Mouse (Mus musculus) WW6 (cell line): Measurements from ENCODE around the gene Sec31a.

Experiments
- DNase-seq: peaks from one replicate; pipeline ENCODE4 v3.0.0-alpha.2; 2013; ENCODE audit warnings: low read depth, low spot score

Sec31a gene

GRCm38 (mm10) chr5:100408485-100408884, 7.5 kb downstream of the Sec31a start:
- no peak for DNase-seq

DNA sequence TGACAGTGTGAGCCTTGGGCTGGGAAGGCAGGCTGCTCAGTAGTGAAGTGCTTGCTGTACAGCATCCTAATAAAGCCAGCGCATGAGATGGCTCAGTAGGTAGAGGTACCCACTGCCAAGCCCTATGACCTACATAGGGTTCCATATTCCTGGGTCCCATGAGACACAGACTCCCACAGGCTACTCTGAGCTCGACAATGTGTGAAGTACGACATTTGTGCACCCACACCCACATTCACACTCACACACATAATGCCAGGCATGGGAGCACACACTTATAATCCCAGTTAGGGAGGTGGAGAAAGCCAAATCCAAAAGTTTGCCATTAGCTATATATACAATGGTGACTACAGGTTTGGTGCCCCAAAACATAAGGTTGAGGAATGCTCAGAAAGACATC, 19.3 kb downstream of the Sec31a start:
- no peak for DNase-seq

DNA sequence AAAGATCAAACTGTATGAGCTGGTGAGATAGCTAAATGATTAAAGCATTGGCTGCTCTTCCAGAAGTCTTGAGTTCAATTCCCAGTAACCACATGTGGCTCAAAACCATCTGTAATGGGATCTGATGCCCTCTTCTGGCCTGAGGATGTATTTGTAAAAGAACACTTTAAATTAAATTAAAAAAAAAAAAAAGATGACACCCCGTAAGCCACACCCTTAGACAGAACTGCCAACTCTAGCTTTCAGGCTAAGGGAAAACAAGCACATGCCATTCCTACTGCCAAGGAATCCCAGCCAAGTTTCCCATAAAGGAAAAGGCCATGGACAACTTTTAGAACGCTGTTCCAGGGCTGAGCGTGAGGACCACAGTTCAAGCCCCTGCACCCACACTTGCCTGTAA, 22.4 kb downstream of the Sec31a start:
- DNase-seq = no peak

DNA sequence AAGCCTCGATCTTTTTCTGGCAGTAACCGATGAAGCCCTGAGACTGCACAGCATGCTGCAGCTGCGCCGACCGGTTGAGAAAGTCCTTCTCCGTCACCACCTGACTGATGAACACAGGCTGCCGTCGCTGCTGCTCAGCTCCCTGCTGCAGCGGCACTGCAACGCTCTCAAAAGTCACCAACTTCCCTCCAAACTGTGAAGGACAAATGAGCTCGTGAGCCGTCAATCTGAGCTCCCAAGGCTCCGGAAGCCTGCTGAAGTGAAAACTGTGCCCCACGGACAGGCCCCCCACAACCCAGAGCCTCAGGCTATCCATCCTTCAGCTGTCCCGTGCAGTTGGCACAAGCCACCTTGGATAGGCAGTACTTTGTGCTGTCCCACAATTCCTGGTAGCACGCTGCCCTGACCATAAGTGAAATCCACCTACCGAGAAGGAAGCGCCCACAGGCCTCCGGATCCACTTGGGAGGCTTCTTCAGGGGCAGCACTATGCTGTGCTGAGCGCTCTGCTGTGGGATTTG, 23.5 kb downstream of the Sec31a start:
- no peak for DNase-seq

DNA sequence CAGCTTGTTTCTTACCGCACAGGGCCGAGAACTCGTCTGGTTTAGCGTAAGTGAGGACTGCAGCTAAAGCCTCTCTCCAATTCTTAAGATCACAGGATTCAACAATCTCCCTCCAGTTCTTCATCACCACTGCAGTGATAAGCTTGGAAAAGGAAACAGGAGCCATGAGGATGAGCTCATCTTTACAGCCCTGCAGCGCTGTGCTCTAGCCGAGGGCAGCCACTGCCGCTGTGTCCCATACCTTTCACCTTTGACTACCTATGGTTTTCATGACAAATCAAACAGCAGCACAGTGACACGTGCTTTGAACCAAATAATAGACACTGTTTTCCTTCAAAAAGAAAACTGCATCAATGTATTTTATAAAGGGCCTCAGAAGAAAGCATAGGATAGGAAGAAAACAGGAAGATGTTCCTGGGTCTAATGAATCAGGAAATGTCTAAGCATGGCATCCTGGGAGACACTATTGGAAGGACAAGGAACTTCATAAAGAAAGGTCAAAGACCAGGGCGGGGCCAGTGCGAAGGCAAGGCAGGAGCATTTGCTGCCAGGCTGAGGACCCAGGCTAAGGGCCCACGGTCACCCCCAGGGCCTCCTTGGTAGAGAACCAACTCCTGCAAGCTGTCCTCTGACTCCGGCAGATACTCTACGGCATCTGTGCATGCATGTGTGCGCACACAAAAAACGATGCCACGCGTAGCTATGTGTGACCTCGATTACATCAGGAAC, 32.1 kb downstream of the Sec31a start:
- no peak for DNase-seq

GRCm38 (mm10) chr5:100381094-100381493, 34.9 kb downstream of the Sec31a start:
- DNase-seq = no peak

GRCm38 (mm10) chr5:100380277-100380676, 35.8 kb downstream of the Sec31a start:
- no peak for DNase-seq

DNA sequence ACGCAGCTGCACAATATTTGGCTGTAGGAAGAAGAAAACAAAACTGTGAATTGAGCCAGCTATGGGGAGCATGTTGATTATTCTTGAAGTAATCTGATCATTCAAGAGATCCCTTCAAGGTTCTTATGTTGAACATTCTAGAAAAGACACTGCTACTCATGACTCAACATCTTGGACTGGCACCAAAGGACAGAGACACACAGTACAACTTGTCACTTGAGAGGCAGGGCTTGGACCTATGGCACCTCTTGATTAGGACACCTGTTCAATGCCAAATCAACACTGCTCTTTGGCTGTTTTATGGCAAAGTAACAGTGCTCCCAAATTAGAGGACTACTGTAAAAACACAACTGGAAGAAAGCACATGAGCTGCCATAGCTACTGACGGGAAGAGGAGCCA, 37.1 kb downstream of the Sec31a start:
- DNase-seq = no peak

- no peak for DNase-seq
These were observed 37.8 kb downstream of the Sec31a start for GRCm38 (mm10) chr5:100378211-100378610.

GRCm38 (mm10) chr5:100377376-100377775, 38.7 kb downstream of the Sec31a start:
- no peak for DNase-seq

- no peak for DNase-seq
These were observed 41.3 kb downstream of the Sec31a start for GRCm38 (mm10) chr5:100374703-100375102.

DNA sequence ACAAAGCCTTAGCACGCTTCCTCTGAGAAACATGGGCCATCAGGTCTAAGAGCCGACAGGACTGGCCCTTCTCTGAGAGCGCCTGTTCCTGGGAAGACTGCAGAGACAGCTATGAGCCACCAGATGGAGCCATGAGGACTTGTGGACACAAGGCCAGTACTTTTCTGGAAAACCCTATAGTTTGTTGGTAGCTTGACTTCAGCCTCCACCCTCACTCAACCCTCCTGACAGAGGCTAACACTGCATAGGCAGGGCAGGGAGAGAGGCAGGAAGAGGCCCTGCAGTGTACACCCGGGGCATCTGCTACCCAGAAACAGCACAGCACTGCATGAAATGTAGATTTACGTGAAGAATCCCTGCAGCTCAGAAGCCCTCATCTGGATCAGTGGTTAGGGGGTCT, 42.1 kb downstream of the Sec31a start:
- DNase-seq = no peak

- DNase-seq = no peak
These were observed 45.1 kb downstream of the Sec31a start for GRCm38 (mm10) chr5:100370919-100371318.

DNA sequence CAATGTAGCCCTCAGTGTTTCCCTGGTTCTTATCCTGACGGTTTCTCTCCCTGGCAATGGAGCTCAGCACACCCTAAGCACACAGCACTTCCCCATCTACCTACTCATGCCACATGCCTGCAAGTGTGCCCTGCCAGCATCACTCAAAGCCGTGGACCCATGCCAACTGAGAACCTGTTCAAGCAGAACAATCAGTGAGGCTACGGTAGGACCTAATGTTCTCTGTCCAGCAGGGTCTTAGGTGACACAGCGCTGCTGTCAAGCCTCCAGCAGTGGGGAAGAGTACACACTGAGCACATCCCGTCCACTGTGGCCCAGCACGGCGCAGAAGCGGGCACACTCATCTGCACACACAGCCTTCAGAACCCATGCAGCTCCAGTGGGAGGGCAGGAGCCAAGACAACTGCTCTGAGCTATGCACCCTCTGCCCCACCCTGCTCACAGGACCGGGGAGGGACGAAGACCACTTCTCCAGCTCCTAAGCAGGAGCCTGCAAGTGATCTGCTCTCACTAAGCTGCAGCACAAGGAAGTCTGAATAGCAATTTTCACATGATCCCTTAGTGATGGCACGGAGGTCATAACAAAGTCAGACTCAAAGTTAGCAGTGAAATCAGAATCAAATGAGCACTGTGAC, 46.1 kb downstream of the Sec31a start:
- no peak for DNase-seq

- no peak for DNase-seq
These were observed 46.9 kb downstream of the Sec31a start for GRCm38 (mm10) chr5:100369093-100369492.

- no peak for DNase-seq
These were observed 47.5 kb downstream of the Sec31a start for GRCm38 (mm10) chr5:100368527-100368926.

GRCm38 (mm10) chr5:100367051-100367450, 49.0 kb downstream of the Sec31a start:
- DNase-seq = no peak

DNA sequence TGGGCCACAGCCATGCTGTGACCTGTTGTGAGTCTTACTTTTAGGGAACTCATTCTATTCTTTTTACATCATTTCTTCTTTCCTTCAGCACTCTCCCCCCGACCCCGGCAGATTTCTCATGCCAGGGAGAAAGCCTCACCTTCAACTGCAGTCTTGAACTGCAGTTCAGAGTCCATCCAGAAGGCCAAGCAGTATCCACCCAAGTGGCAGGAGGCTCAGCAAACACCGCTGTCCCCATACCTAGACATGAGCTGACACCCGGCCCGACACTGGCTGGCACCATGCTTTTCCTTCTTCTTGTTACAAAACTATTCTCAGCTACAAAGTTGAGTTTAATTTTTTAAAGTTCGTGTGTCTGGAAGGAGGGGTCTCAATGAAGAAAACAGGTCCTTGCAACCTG, 55.7 kb downstream of the Sec31a start:
- no peak for DNase-seq

DNA sequence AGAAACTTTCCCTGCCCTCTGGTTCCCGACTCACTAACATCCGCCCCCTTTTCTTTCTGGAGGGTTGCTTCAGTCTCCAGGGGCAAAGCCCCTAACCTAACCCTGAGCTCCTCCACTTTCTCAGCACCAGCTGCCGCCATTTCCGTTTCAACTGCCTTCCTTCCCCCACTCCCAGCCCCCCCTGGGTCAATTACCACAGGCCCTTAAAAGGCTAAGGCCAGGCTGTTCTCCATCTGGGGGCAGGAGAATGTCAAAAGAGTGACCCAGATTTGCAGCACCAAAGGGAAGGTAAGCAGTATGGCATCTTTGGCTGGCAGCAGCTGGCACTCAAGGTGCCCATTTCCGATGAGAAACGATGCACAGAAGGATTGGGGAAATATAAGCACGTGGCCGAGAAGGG, 57.7 kb downstream of the Sec31a start:
- no peak for DNase-seq

DNA sequence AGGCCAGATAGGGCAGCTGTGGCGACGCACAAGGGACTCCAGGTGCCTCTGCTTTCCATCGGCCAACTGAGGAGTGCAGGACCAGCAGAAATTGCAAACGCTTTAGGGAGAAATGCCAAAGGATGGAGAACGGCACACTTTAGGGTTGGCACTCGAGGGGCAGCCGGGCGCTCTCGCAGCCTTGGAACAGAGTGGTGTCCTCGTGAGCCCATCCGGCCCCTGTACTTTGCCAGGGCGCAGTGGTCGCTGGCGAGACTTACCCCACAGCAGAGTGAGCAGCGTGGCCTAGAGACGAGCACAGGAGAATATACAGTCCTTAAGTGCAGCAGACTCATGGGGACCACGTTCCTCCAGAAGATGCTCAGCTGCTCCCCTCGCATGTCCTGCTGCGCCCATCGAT, 61.4 kb downstream of the Sec31a start:
- DNase-seq = no peak

DNA sequence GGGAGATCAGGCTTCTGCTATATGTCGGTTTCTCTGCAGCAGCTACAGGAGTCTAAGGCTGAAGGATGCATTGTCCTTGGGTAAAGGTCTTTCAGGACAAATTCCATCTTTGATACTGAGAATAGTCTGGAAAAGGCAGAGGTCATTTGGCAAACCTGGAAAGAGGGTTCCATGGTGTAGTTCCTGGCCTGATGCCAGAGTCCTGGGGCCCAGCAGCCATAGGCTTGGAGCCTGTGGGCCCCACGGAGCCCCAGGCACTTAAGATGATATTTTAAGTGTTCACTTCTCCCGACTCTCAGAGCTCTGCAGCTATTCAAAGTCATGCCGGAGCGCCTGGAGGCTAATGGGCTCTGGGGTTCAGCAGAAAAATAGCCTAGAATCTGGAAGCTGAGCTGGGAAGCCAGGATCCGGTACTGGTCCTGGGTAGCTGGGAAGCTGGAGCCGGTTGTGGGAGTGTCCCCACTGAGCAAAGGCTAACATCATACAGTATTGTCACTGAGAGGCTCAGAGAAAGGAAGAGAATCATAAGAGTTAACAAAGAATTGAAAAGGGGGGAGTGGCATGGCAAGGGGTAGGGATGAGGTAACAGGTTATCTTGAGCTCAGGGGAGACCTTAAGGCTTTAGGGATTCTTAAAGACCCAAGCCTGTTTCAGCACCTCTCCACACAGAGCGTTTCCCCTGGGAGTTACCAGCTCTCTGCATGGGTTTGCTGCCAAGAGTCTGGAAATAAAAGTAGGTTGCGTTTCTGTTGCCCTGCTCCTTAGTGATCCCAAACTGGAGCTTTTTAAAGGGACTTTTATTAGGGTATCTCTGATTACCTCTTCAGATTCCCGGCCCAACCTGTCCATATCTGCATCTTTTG, 62.8 kb downstream of the Sec31a start:
- no peak for DNase-seq

GRCm38 (mm10) chr5:100350907-100351456, 65.1 kb downstream of the Sec31a start:
- DNase-seq = no peak
